Mouse (Mus musculus) B cell, adult 2 months (primary cell): ENCODE measurements around the gene Setd7.

Experiments
- DNase-seq, 2 experiments: peaks; one replicate each; pipeline ENCODE4 v3.0.0; 2022

The Setd7 gene

GRCm38 (mm10) chr3:51511983-51512382 lies 48.7 kb downstream of the Setd7 start:
- no peak for DNase-seq

GRCm38 (mm10) chr3:51510903-51511302 lies 49.8 kb downstream of the Setd7 start:
- peak; percentile 64 to 66 for DNase-seq

- DNase-seq: no peak
Measured at GRCm38 (mm10) chr3:51505465-51505864, 55.2 kb downstream of the Setd7 start.

- DNase-seq: no peak
Measured at GRCm38 (mm10) chr3:51504385-51504952, 56.2 kb downstream of the Setd7 start.

GRCm38 (mm10) chr3:51499876-51500275 lies 60.8 kb downstream of the Setd7 start:
- DNase-seq: no peak

GRCm38 (mm10) chr3:51498659-51499058 lies 62.0 kb downstream of the Setd7 start:
- no peak for DNase-seq

- DNase-seq: no peak
Measured at GRCm38 (mm10) chr3:51497978-51498377, 62.7 kb downstream of the Setd7 start.

GRCm38 (mm10) chr3:51495646-51496045 lies 65.0 kb downstream of the Setd7 start:
- no peak for DNase-seq

- DNase-seq: no peak
Measured at GRCm38 (mm10) chr3:51494466-51494865, 66.2 kb downstream of the Setd7 start.

- no peak for DNase-seq
Measured at GRCm38 (mm10) chr3:51493272-51493838, 67.3 kb downstream of the Setd7 start.

GRCm38 (mm10) chr3:51490088-51490753 lies 70.5 kb downstream of the Setd7 start:
- no peak for DNase-seq

- no peak for DNase-seq
Measured at GRCm38 (mm10) chr3:51486491-51487195, 74.0 kb downstream of the Setd7 start.

GRCm38 (mm10) chr3:51485347-51485746 lies 75.3 kb downstream of the Setd7 start:
- DNase-seq: no peak

GRCm38 (mm10) chr3:51484370-51484769 lies 76.3 kb downstream of the Setd7 start:
- DNase-seq: no peak

- peak; percentile 97 to 98 for DNase-seq
Measured at GRCm38 (mm10) chr3:51483741-51484359, 76.8 kb downstream of the Setd7 start, which contains the start of gene Rab33b. TSS of gene Rab33b (plus strand) at chr3:51483920.

- no peak for DNase-seq
Measured at GRCm38 (mm10) chr3:51482781-51483180, 77.9 kb downstream of the Setd7 start.

GRCm38 (mm10) chr3:51481881-51482280 lies 78.8 kb downstream of the Setd7 start:
- no peak for DNase-seq

GRCm38 (mm10) chr3:51481059-51481458 lies 79.6 kb downstream of the Setd7 start:
- DNase-seq: peak; percentile 78 to 79

- DNase-seq: no peak
Measured at GRCm38 (mm10) chr3:51479893-51480292, 80.8 kb downstream of the Setd7 start.

- DNase-seq: no peak
Measured at GRCm38 (mm10) chr3:51475706-51476105, 85.0 kb downstream of the Setd7 start.

- no peak for DNase-seq
Measured at GRCm38 (mm10) chr3:51468530-51468929, 92.1 kb downstream of the Setd7 start.
